Mouse (Mus musculus): Measurements from ENCODE around the gene Gsto1.

- TF ChIP-seq CTCF (IDR thresholded peaks at IDR 0.05; ENCODE audit: low read depth), result no peak
- no peak for TF ChIP-seq EP300 (IDR thresholded peaks at IDR 0.05; ENCODE audit: low read depth)
These were observed 15.4 kb downstream of the Gsto1 start for GRCm38 (mm10) chr19:47870102-47870666.
